Mouse (Mus musculus): ENCODE results near the gene Sec11a. TPM values are rescaled to one million over a fixed set of nuclear protein-coding genes. Genes with fewer than 3 reads are reported as not detected.
A peak's percentile ranks its signal among the peaks of the same experiment; 100 is the strongest.

Gene Sec11a
- polyA plus RNA-seq, 1 experiment from 2014 or later = 156 TPM

DNA sequence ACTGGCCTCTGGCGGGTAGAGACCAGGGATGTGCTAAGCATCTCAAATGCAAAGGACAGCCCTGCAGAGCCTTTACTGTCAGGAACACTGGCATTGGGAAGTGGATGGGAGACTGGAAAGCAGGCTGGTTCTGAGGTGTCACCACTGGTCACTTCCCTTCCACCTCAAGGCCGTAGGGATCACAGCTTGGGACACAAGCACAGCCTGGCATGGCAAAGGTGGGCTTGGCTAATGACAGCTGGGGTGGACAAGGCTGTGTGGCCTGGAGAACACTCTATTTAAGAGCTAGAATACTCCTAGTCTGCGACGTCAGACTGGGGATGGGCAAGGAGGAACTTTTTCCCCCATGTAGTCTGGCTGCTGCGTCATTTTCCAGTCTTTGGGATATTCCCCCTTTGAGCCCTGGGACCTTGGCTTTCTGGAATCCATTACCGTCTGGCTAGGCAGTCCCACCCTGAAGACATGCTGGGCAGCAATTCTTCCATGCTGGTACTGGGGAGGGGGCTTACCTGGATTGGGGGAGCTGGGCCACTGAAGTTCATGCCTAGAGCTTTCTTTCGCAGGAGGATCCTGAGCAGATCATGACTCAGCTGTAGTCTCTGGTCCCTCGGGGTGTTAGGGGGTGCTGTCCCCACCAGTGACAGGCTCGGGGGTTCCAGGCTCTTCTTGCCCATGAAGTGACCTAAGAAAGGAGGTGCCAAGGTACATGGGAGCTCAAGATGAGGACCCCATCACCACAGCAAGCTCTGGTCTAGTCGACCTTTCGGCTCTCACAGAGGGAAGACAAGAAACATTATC is 43.8 kb downstream of the Sec11a start:
- H3K27me3 ChIP-seq (ENCODE audit: control insufficient read depth, insufficient read depth, low read length) = no peaks in the 10 kb centered on the region
- H3K9me3 ChIP-seq (ENCODE audit: control insufficient read depth, low read length) = no peaks in the 10 kb centered on the region
- DNase-seq (ENCODE audit: low spot score) = no peak
- peak overlapping the region; percentile 77; the same call in 1 of the 2 replicates for H3K4me2 ChIP-seq (replicated peaks)
- H3K4me1 ChIP-seq (replicated peaks; ENCODE audit: control insufficient read depth, insufficient read depth, low read length) = peaks cover 17% of the 10 kb centered on the region
- H3K27ac ChIP-seq = no peak overlapping the region
- 90% methylated on average over 11 of the region's 11 CpGs for WGBS
- no peak overlapping the region for H3K4me3 ChIP-seq (replicated peaks; ENCODE audit: low read length)
- H3K9ac ChIP-seq = no peak overlapping the region
- peaks cover 21% of the 10 kb centered on the region for H3K36me3 ChIP-seq (replicated peaks; ENCODE audit: control insufficient read depth, insufficient read depth)
- ATAC-seq (ENCODE audit: low FRiP score) = no peak

DNA sequence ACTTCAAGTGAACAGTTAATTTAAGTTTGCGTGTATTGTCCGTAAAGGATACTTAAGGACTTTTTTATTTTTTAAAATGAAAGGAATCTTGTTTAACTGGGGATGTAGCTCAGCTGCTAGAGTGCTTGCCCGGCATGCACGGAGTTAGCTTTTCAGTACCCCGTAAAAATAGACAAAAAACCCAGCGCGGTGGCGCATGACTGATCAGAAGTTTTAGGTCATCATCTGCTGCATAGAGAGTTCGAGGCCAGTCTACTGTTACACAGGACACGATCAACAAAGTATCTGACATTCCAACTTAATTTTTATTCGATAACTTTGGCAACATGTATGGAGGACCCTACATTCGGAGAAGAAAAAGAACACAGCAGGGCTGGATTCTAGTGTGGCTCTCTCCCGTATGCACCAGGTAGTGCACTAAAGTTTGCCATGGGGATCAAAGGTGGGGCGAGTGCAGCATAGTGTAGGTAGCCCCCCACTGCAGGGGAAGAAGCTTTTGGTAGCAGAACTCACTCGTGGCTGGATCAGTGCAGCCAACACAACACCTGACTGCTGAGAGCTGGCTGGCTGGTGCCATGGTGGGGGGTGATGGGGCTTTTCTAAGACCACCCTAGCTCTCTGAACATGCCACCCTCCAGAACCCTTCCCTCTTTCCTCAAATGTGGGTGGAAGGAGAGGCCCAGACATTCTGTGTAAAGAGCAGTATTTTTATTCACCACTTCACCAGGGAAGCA is 45.9 kb downstream of the Sec11a start:
- Histone ChIP-seq H3K4me1 (replicated peaks; ENCODE audit: control insufficient read depth, insufficient read depth, low read length) (peaks cover 17% of the 10 kb centered on the region), H3K27ac (peak overlapping the region; percentile 85), H3K36me3 (replicated peaks; ENCODE audit: control insufficient read depth, insufficient read depth) (peaks cover 26% of the 10 kb centered on the region), H3K4me3 (replicated peaks; ENCODE audit: low read length) (peak overlapping the region; percentile 70), H3K9me3 (ENCODE audit: control insufficient read depth, low read length) (no peaks in the 10 kb centered on the region), H3K27me3 (ENCODE audit: control insufficient read depth, insufficient read depth, low read length) (no peaks in the 10 kb centered on the region), H3K9ac (peak overlapping the region; percentile 70), H3K4me2 (replicated peaks) (peak overlapping the region; percentile 90)
- DNase-seq (ENCODE audit: low spot score) = no peak
- 28% methylated on average over 15 of the region's 15 CpGs for WGBS
- ATAC-seq (ENCODE audit: low FRiP score) = no peak

- H3K4me1 ChIP-seq (replicated peaks; ENCODE audit: control insufficient read depth, insufficient read depth, low read length) = peaks cover 17% of the 10 kb centered on the region
- peak; percentile 90 for DNase-seq (ENCODE audit: low spot score)
- peaks cover 33% of the 10 kb centered on the region for H3K36me3 ChIP-seq (replicated peaks; ENCODE audit: control insufficient read depth, insufficient read depth)
- H3K9me3 ChIP-seq (ENCODE audit: control insufficient read depth, low read length) = no peaks in the 10 kb centered on the region
- H3K27me3 ChIP-seq (ENCODE audit: control insufficient read depth, insufficient read depth, low read length) = no peaks in the 10 kb centered on the region
- peak within 1 kb of the TSS; percentile 70 for H3K4me3 ChIP-seq (replicated peaks; ENCODE audit: low read length)
- ATAC-seq (ENCODE audit: low FRiP score) = peak; percentile 95
- H3K4me2 ChIP-seq (replicated peaks) = peak within 1 kb of the TSS; percentile 90
- peak within 1 kb of the TSS; percentile 85 for H3K27ac ChIP-seq
- H3K9ac ChIP-seq = peak within 1 kb of the TSS; percentile 70
- WGBS = under 1% methylated on average over 36 of the region's 36 CpGs
Measured at GRCm38 (mm10) chr7:80900944-80901501, 46.6 kb downstream of the Sec11a start, which contains the start of gene Wdr73. Gene Wdr73 (minus strand): TSS chr7:80901269.

- whole genome bisulfite sequencing = 94% methylated on average over 4 of the region's 4 CpGs
- peaks cover 59% of the 10 kb centered on the region for H3K36me3 ChIP-seq (replicated peaks; ENCODE audit: control insufficient read depth, insufficient read depth)
- peaks cover 8% of the 10 kb centered on the region for H3K4me1 ChIP-seq (replicated peaks; ENCODE audit: control insufficient read depth, insufficient read depth, low read length)
Measured at GRCm38 (mm10) chr7:80897721-80898120, 49.9 kb downstream of the Sec11a start.

GRCm38 (mm10) chr7:80897134-80897533 is 50.4 kb downstream of the Sec11a start:
- 89% methylated on average over 7 of the region's 7 CpGs for WGBS
- DNase-seq (ENCODE audit: low spot score) = no peak
- Histone ChIP-seq H3K27me3 (ENCODE audit: control insufficient read depth, insufficient read depth, low read length) (no peaks in the 10 kb centered on the region), H3K27ac (no peak overlapping the region), H3K36me3 (replicated peaks; ENCODE audit: control insufficient read depth, insufficient read depth) (peaks cover 65% of the 10 kb centered on the region), H3K4me2 (replicated peaks) (no peak overlapping the region), H3K4me1 (replicated peaks; ENCODE audit: control insufficient read depth, insufficient read depth, low read length) (peaks cover 8% of the 10 kb centered on the region), H3K9ac (no peak overlapping the region), H3K4me3 (replicated peaks; ENCODE audit: low read length) (no peak overlapping the region), H3K9me3 (ENCODE audit: control insufficient read depth, low read length) (no peaks in the 10 kb centered on the region)
- ATAC-seq (ENCODE audit: low FRiP score) = no peak

More at GRCm38 (mm10) chr7:80897721-80898120, 49.9 kb downstream of the Sec11a start:
- H3K9ac ChIP-seq = no peak overlapping the region
- no peak overlapping the region for H3K4me2 ChIP-seq (replicated peaks)
- H3K4me3 ChIP-seq (replicated peaks; ENCODE audit: low read length) = no peak overlapping the region
- ATAC-seq (ENCODE audit: low FRiP score) (no peak), DNase-seq (ENCODE audit: low spot score) (no peak)
- no peak overlapping the region for H3K27ac ChIP-seq
- H3K9me3 ChIP-seq (ENCODE audit: control insufficient read depth, low read length) = no peaks in the 10 kb centered on the region
- H3K27me3 ChIP-seq (ENCODE audit: control insufficient read depth, insufficient read depth, low read length) = no peaks in the 10 kb centered on the region

- Histone ChIP-seq H3K4me3 (replicated peaks; ENCODE audit: low read length) (no peak overlapping the region), H3K27ac (no peak overlapping the region), H3K27me3 (ENCODE audit: control insufficient read depth, insufficient read depth, low read length) (no peaks in the 10 kb centered on the region), H3K9ac (no peak overlapping the region), H3K9me3 (ENCODE audit: control insufficient read depth, low read length) (no peaks in the 10 kb centered on the region), H3K4me1 (replicated peaks; ENCODE audit: control insufficient read depth, insufficient read depth, low read length) (0 out of 2 replicates have a peak, but pooled peaks cover under 1% of the 10 kb centered on the region), H3K36me3 (replicated peaks; ENCODE audit: control insufficient read depth, insufficient read depth) (peaks cover 85% of the 10 kb centered on the region), H3K4me2 (replicated peaks) (no peak overlapping the region)
- WGBS = 96% methylated on average over 14 of the region's 14 CpGs
- no peak for ATAC-seq (ENCODE audit: low FRiP score)
- DNase-seq (ENCODE audit: low spot score) = no peak
Measured at GRCm38 (mm10) chr7:80894815-80895519, 52.6 kb downstream of the Sec11a start.

DNA sequence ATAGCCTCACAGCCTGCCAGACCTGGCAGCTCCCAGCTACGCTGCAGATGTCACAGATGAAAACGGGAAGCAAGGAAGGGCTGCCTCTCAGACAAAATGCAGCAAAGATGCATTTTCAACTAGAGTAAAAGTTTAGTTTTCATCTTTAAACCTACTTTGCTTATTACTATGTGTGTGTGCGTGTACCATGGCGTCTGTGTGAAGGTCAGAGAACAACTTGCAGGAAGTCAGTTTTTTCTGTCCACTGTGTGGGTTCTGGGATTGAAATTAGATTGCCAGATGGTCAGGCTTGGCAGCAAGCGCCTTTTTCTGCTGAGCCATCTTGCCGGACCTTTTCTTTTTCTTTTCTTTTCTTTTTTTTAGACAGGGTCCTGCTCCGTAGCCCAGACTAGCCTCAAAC is 53.4 kb downstream of the Sec11a start:
- H3K9me3 ChIP-seq (ENCODE audit: control insufficient read depth, low read length) = no peaks in the 10 kb centered on the region
- no peaks in the 10 kb centered on the region for H3K4me1 ChIP-seq (replicated peaks; ENCODE audit: control insufficient read depth, insufficient read depth, low read length)
- no peak overlapping the region for H3K9ac ChIP-seq
- no peak overlapping the region for H3K4me2 ChIP-seq (replicated peaks)
- ATAC-seq (ENCODE audit: low FRiP score) (no peak), DNase-seq (ENCODE audit: low spot score) (no peak)
- no peaks in the 10 kb centered on the region for H3K27me3 ChIP-seq (ENCODE audit: control insufficient read depth, insufficient read depth, low read length)
- H3K36me3 ChIP-seq (replicated peaks; ENCODE audit: control insufficient read depth, insufficient read depth) = peaks cover 91% of the 10 kb centered on the region
- 84% methylated on average over 7 of the region's 7 CpGs for WGBS
- no peak overlapping the region for H3K4me3 ChIP-seq (replicated peaks; ENCODE audit: low read length)
- no peak overlapping the region for H3K27ac ChIP-seq

- H3K36me3 ChIP-seq (replicated peaks; ENCODE audit: control insufficient read depth, insufficient read depth) = peaks cover 91% of the 10 kb centered on the region
- no peaks in the 10 kb centered on the region; the same call in 1 of the 2 replicates for H3K4me1 ChIP-seq (replicated peaks; ENCODE audit: control insufficient read depth, insufficient read depth, low read length)
- WGBS = 83% methylated on average over 6 of the region's 6 CpGs
- ATAC-seq (ENCODE audit: low FRiP score) (no peak), DNase-seq (ENCODE audit: low spot score) (no peak)
- H3K9ac ChIP-seq = no peak overlapping the region
- no peaks in the 10 kb centered on the region for H3K9me3 ChIP-seq (ENCODE audit: control insufficient read depth, low read length)
- no peak overlapping the region for H3K4me3 ChIP-seq (replicated peaks; ENCODE audit: low read length)
- H3K27me3 ChIP-seq (ENCODE audit: control insufficient read depth, insufficient read depth, low read length) = no peaks in the 10 kb centered on the region
- no peak overlapping the region for H3K4me2 ChIP-seq (replicated peaks)
- H3K27ac ChIP-seq = no peak overlapping the region
Measured at GRCm38 (mm10) chr7:80893753-80894129, 53.8 kb downstream of the Sec11a start.

All from hindbrain, embryonic 14.5 days (tissue).